ENCODE assay signal across 8 mouse cellular contexts in the genomic region with DNA sequence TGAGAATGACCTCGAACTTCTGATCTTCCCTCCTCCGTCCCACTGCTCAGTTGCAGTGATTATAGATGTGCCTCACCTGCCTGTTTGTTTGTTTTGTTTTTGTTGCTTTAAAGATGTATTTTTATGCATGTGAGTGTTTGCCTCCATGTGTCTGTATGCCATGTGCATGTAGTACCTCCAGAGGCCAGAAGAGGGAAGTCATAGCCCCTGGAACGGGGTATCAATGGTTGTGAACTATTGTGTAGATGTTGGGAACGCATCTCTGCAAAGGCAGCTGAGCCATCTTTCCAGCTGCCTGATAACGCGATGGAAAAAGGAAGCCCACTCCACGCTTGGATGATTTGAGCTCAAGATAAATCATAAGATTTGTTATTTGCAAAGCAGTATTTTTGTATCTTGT.
A peak's percentile ranks its signal among the peaks of the same experiment; 100 is the strongest.
DNase-seq lines count a peak whose midpoint lies in the region; ATAC-seq and TF ChIP-seq lines count a peak whose summit lies in the region.

No protein-coding gene starts in this region.

- H3K79me2 ChIP-seq in heart, adult 2 months (replicated peaks; ENCODE audit: control insufficient read depth, insufficient read depth, low read length): no peaks in the 10 kb centered on the region

- no peak overlapping the region for H3K4me2 ChIP-seq in neural tube, embryonic 15.5 days
- H3K4me2 ChIP-seq in stomach, postnatal 0 days (replicated peaks; ENCODE audit: low read depth): no peak overlapping the region

- no peak for TF ChIP-seq POLR2A in heart, adult 2 months (IDR thresholded peaks at IDR 0.05; ENCODE audit: insufficient read depth, low read depth, low read length)

- no peak overlapping the region for H3K9ac ChIP-seq in heart, adult 2 months (ENCODE audit: low read depth, low read length)
- H3K9ac ChIP-seq in neural tube, embryonic 15.5 days (replicated peaks): no peak overlapping the region
- no peak overlapping the region for H3K9ac ChIP-seq in stomach, postnatal 0 days (ENCODE audit: low read length)

- H3K4me1 ChIP-seq in heart, adult 2 months (ENCODE audit: control insufficient read depth, insufficient read depth, low read length): no peaks in the 10 kb centered on the region
- 0 out of 2 replicates have a peak, but pooled peaks cover 4% of the 10 kb centered on the region for H3K4me1 ChIP-seq in neural tube, embryonic 15.5 days
- H3K4me1 ChIP-seq in stomach, postnatal 0 days (replicated peaks; ENCODE audit: control insufficient read depth, insufficient read depth): no peaks in the 10 kb centered on the region

- no peak overlapping the region for H3K27ac ChIP-seq in heart, adult 2 months
- no peak overlapping the region for H3K27ac ChIP-seq in neural tube, embryonic 15.5 days (replicated peaks)
- no peak overlapping the region for H3K27ac ChIP-seq in stomach, postnatal 0 days (replicated peaks)

- no peak for TF ChIP-seq EP300 in heart, adult 2 months (IDR thresholded peaks at IDR 0.05; ENCODE audit: insufficient read depth, low read depth, low read length)
- TF ChIP-seq EP300 in stomach, postnatal 0 days (optimal IDR thresholded peaks at IDR 0.05): no peak

- intact Hi-C loops in heart, adult 2 months (cut with DNase I): no loop called here

- DNase-seq in heart, adult 2 months: no peak
- no peak for DNase-seq in heart, adult 8-10 months (ENCODE audit: low spot score)
- DNase-seq in neural tube, embryonic 10.5 days (ENCODE audit: extremely low spot score, low spot score): peak; percentile 38
- peak; percentile 38 for DNase-seq in embryo, embryonic 9.5 days (ENCODE audit: extremely low spot score)
- DNase-seq in stomach, postnatal 0 days (ENCODE audit: low spot score): no peak
- DNase-seq in urinary bladder, adult 2 months (ENCODE audit: low spot score): no peak
- no peak for DNase-seq in frontal cortex, postnatal 25 days (ENCODE audit: low spot score in 2 of 2)

- H3K36me3 ChIP-seq in heart, adult 2 months (ENCODE audit: control insufficient read depth, insufficient read depth, low read length): no peaks in the 10 kb centered on the region
- H3K36me3 ChIP-seq in neural tube, embryonic 15.5 days: no peaks in the 10 kb centered on the region
- no peaks in the 10 kb centered on the region for H3K36me3 ChIP-seq in stomach, postnatal 0 days (ENCODE audit: control insufficient read depth, insufficient read depth, low read length)

- no peak for ATAC-seq in neural tube, embryonic 15.5 days (ENCODE audit: low FRiP score)
- ATAC-seq in stomach, postnatal 0 days (ENCODE audit: low FRiP score, low TSS enrichment): no peak

- TF ChIP-seq CTCF in heart, adult 2 months (IDR thresholded peaks at IDR 0.05): peak; percentile 70
- peak; percentile 80 for TF ChIP-seq CTCF in stomach, postnatal 0 days (IDR thresholded peaks at IDR 0.05; ENCODE audit: low read depth)

- WGBS in heart, adult 2 months: 76% methylated on average over 7 of the region's 7 CpGs
- WGBS in neural tube, embryonic 15.5 days: 75% methylated on average over 7 of the region's 7 CpGs
- WGBS in stomach, postnatal 0 days: 76% methylated on average over 7 of the region's 7 CpGs

- H3K27me3 ChIP-seq in heart, adult 2 months (ENCODE audit: control insufficient read depth, insufficient read depth, low read length): no peaks in the 10 kb centered on the region
- H3K27me3 ChIP-seq in neural tube, embryonic 15.5 days (replicated peaks): no peaks in the 10 kb centered on the region
- no peaks in the 10 kb centered on the region for H3K27me3 ChIP-seq in stomach, postnatal 0 days (ENCODE audit: control insufficient read depth, insufficient read depth, low read length)

- H3K4me3 ChIP-seq in heart, adult 2 months: no peak overlapping the region
- no peak overlapping the region for H3K4me3 ChIP-seq in neural tube, embryonic 15.5 days (replicated peaks)
- no peak overlapping the region for H3K4me3 ChIP-seq in stomach, postnatal 0 days (ENCODE audit: low read depth, low read length)

- no peaks in the 10 kb centered on the region for H3K9me3 ChIP-seq in neural tube, embryonic 15.5 days (replicated peaks)
- no peaks in the 10 kb centered on the region for H3K9me3 ChIP-seq in stomach, postnatal 0 days (ENCODE audit: control insufficient read depth, low read length)

Comparison
In these comparisons a context has a peak if more than half of its experiments do, and no peak if none do; other contexts are left out.
1. DNase-seq: peak in neural tube, embryonic 10.5 days (single experiment) and embryo, embryonic 9.5 days (single experiment); none in heart, adult 2 months (0 of 2), heart, adult 8-10 months (single experiment), stomach, postnatal 0 days (single experiment), urinary bladder, adult 2 months (single experiment) and frontal cortex, postnatal 25 days (0 of 2).